8 mouse cellular contexts compared by ENCODE assay signal in genomic region chr13:99238217-99239160, GRCm38 (mm10). TPM values are rescaled to one million over a fixed set of nuclear protein-coding genes. Genes with fewer than 3 reads are reported as not detected.
DNase-seq lines count a peak whose midpoint lies in the region; ATAC-seq and TF ChIP-seq lines count a peak whose summit lies in the region.

No protein-coding gene starts in this region.

- no peak overlapping the region for H3K4me2 ChIP-seq in forebrain, embryonic 12.5 days
- H3K4me2 ChIP-seq in embryonic facial prominence, embryonic 11.5 days (ENCODE audit: low read depth, low read length): no peak overlapping the region
- peak overlapping the region; percentile 12; the same call in 1 of the 2 replicates for H3K4me2 ChIP-seq in heart, embryonic 16.5 days (ENCODE audit: low read depth, low read length)
- 0 out of 2 replicates have a peak overlapping the region, but pooled peaks have one; percentile 18 for H3K4me2 ChIP-seq in lung, postnatal 0 days (replicated peaks; ENCODE audit: low read depth, low read length)

- WGBS in forebrain, embryonic 10.5 days: 74% methylated on average over 10 of the region's 10 CpGs
- 68% methylated on average over 10 of the region's 10 CpGs for WGBS in forebrain, embryonic 12.5 days
- WGBS in embryonic facial prominence, embryonic 11.5 days: 61% methylated on average over 10 of the region's 10 CpGs
- WGBS in heart, embryonic 16.5 days: 19% methylated on average over 10 of the region's 10 CpGs
- WGBS in lung, postnatal 0 days: 7% methylated on average over 10 of the region's 10 CpGs

- H3K27ac ChIP-seq in forebrain, embryonic 10.5 days: peak overlapping the region; percentile 82
- no peak overlapping the region; the same call in 1 of the 2 replicates for H3K27ac ChIP-seq in forebrain, embryonic 12.5 days
- H3K27ac ChIP-seq in embryonic facial prominence, embryonic 11.5 days (replicated peaks; ENCODE audit: low read depth, low read length): no peak overlapping the region
- H3K27ac ChIP-seq in heart, embryonic 16.5 days (ENCODE audit: low read length): peak overlapping the region; percentile 93
- peak overlapping the region; percentile 88 for H3K27ac ChIP-seq in lung, postnatal 0 days (ENCODE audit: low read length)

- TF ChIP-seq EP300 in lung, postnatal 0 days (IDR thresholded peaks at IDR 0.05): peak; percentile 64

- no peaks in the 10 kb centered on the region for H3K9me3 ChIP-seq in forebrain, embryonic 10.5 days
- H3K9me3 ChIP-seq in forebrain, embryonic 12.5 days: no peaks in the 10 kb centered on the region
- no peaks in the 10 kb centered on the region for H3K9me3 ChIP-seq in embryonic facial prominence, embryonic 11.5 days (replicated peaks; ENCODE audit: control insufficient read depth, low read length)
- no peaks in the 10 kb centered on the region for H3K9me3 ChIP-seq in heart, embryonic 16.5 days (replicated peaks; ENCODE audit: control insufficient read depth, low read length)
- H3K9me3 ChIP-seq in lung, postnatal 0 days (ENCODE audit: low read length): no peaks in the 10 kb centered on the region

- H3K36me3 ChIP-seq in forebrain, embryonic 10.5 days (replicated peaks): no peaks in the 10 kb centered on the region
- H3K36me3 ChIP-seq in forebrain, embryonic 12.5 days (replicated peaks): no peaks in the 10 kb centered on the region
- no peaks in the 10 kb centered on the region for H3K36me3 ChIP-seq in embryonic facial prominence, embryonic 11.5 days (replicated peaks; ENCODE audit: control insufficient read depth, insufficient read depth, low read depth, low read length)
- no peaks in the 10 kb centered on the region for H3K36me3 ChIP-seq in heart, embryonic 16.5 days (ENCODE audit: control insufficient read depth, insufficient read depth)
- no peaks in the 10 kb centered on the region for H3K36me3 ChIP-seq in lung, postnatal 0 days (ENCODE audit: insufficient read depth, low read length)

- peak; percentile 28 for TF ChIP-seq CTCF in lung, postnatal 0 days (IDR thresholded peaks at IDR 0.05)

- H3K4me3 ChIP-seq in forebrain, embryonic 10.5 days: no peak overlapping the region
- no peak overlapping the region for H3K4me3 ChIP-seq in forebrain, embryonic 12.5 days (replicated peaks)
- H3K4me3 ChIP-seq in embryonic facial prominence, embryonic 11.5 days (ENCODE audit: low read depth, low read length): no peak overlapping the region
- H3K4me3 ChIP-seq in heart, embryonic 16.5 days (ENCODE audit: low read length): no peak overlapping the region
- H3K4me3 ChIP-seq in lung, postnatal 0 days (ENCODE audit: low read depth, low read length): no peak overlapping the region

- H3K4me1 ChIP-seq in forebrain, embryonic 10.5 days: peaks cover 36% of the 10 kb centered on the region
- peaks cover 21% of the 10 kb centered on the region for H3K4me1 ChIP-seq in forebrain, embryonic 12.5 days
- H3K4me1 ChIP-seq in embryonic facial prominence, embryonic 11.5 days (ENCODE audit: control insufficient read depth, insufficient read depth, low read length): peaks cover 6% of the 10 kb centered on the region
- peaks cover 50% of the 10 kb centered on the region for H3K4me1 ChIP-seq in heart, embryonic 16.5 days (ENCODE audit: control insufficient read depth, insufficient read depth, low read length)
- peaks cover 35% of the 10 kb centered on the region; the same call in 1 of the 2 replicates for H3K4me1 ChIP-seq in lung, postnatal 0 days (ENCODE audit: insufficient read depth, low read depth, low read length)

- H3K9ac ChIP-seq in forebrain, embryonic 12.5 days: no peak overlapping the region
- no peak overlapping the region for H3K9ac ChIP-seq in embryonic facial prominence, embryonic 11.5 days (replicated peaks; ENCODE audit: low read length)
- peak overlapping the region; percentile 42 for H3K9ac ChIP-seq in heart, embryonic 16.5 days (ENCODE audit: low read length)
- H3K9ac ChIP-seq in lung, postnatal 0 days (replicated peaks; ENCODE audit: low read depth): no peak overlapping the region

- no peak for DNase-seq in forebrain, embryonic 10.5 days (ENCODE audit: extremely low spot score, low spot score)
- peak; percentile 32 for DNase-seq in embryonic facial prominence, embryonic 11.5 days (ENCODE audit: low spot score)
- DNase-seq in kidney, postnatal 14 days: peak; percentile 87
- DNase-seq in lung, postnatal 0 days (ENCODE audit: low spot score): peak; percentile 90
- DNase-seq in ovary, adult 18-20 months (ENCODE audit: low spot score): no peak
- no peak for DNase-seq in spleen, adult 12 weeks (ENCODE audit: low spot score)

- ATAC-seq in forebrain, embryonic 12.5 days (ENCODE audit: low FRiP score): no peak
- no peak for ATAC-seq in embryonic facial prominence, embryonic 11.5 days (replicated peaks; ENCODE audit: insufficient number of reproducible peaks, low FRiP score, low TSS enrichment, low read depth)
- ATAC-seq in heart, embryonic 16.5 days (replicated peaks; ENCODE audit: extremely low read depth, insufficient read depth, low FRiP score): peak; percentile 78
- ATAC-seq in lung, postnatal 0 days: peak; percentile 81

- no peaks in the 10 kb centered on the region for H3K27me3 ChIP-seq in forebrain, embryonic 10.5 days (ENCODE audit: poor library complexity, severe bottlenecking)
- no peaks in the 10 kb centered on the region for H3K27me3 ChIP-seq in forebrain, embryonic 12.5 days
- H3K27me3 ChIP-seq in embryonic facial prominence, embryonic 11.5 days (ENCODE audit: control insufficient read depth, insufficient read depth, low read length): no peaks in the 10 kb centered on the region
- no peaks in the 10 kb centered on the region for H3K27me3 ChIP-seq in heart, embryonic 16.5 days (ENCODE audit: control insufficient read depth, insufficient read depth, low read length)
- H3K27me3 ChIP-seq in lung, postnatal 0 days (replicated peaks; ENCODE audit: insufficient read depth, low read length): no peaks in the 10 kb centered on the region

RNA-seq across cellular contexts. Expression of gene Zfp366, which starts 53.9 kb away (rescaled TPM):
- 0.36 and 0.47 TPM in 2 replicates for polyA plus RNA-seq in forebrain, embryonic 10.5 days (2016; fragmentation: Nextera tagmentation; extraction: Ambion mirVana)
- 0.45 and 0.46 TPM in 2 replicates for polyA plus RNA-seq in forebrain, embryonic 12.5 days (2016; fragmentation: Nextera tagmentation; extraction: Ambion mirVana)
- polyA plus RNA-seq in embryonic facial prominence, embryonic 11.5 days (2014; fragmentation: Nextera tagmentation; extraction: Ambion mirVana): 0.76 and 0.81 TPM in 2 replicates
- 0.66 and 0.75 TPM in 2 replicates for polyA plus RNA-seq in heart, embryonic 16.5 days (2015; fragmentation: Nextera tagmentation; extraction: Ambion mirVana)
- 1.6 and 2.0 TPM in 2 replicates for polyA plus RNA-seq in lung, postnatal 0 days (2015; fragmentation: Nextera tagmentation; extraction: Ambion mirVana)

Comparison
In these comparisons a context has a peak if more than half of its experiments do, and no peak if none do; other contexts are left out.
1. H3K27ac ChIP-seq: peak in forebrain, embryonic 10.5 days (single experiment), heart, embryonic 16.5 days (single experiment) and lung, postnatal 0 days (single experiment); none in forebrain, embryonic 12.5 days (single experiment) and embryonic facial prominence, embryonic 11.5 days (single experiment).
2. DNase-seq: peak in embryonic facial prominence, embryonic 11.5 days (single experiment), kidney, postnatal 14 days (single experiment) and lung, postnatal 0 days (single experiment); none in forebrain, embryonic 10.5 days (single experiment), ovary, adult 18-20 months (single experiment) and spleen, adult 12 weeks (single experiment).
3. ATAC-seq: peak in heart, embryonic 16.5 days (single experiment) and lung, postnatal 0 days (single experiment); none in forebrain, embryonic 12.5 days (single experiment) and embryonic facial prominence, embryonic 11.5 days (single experiment).
4. H3K4me2 ChIP-seq: peak in heart, embryonic 16.5 days (single experiment) and lung, postnatal 0 days (single experiment); none in forebrain, embryonic 12.5 days (single experiment) and embryonic facial prominence, embryonic 11.5 days (single experiment).